11 mouse cellular contexts compared by ENCODE assay signal in the genomic region with DNA sequence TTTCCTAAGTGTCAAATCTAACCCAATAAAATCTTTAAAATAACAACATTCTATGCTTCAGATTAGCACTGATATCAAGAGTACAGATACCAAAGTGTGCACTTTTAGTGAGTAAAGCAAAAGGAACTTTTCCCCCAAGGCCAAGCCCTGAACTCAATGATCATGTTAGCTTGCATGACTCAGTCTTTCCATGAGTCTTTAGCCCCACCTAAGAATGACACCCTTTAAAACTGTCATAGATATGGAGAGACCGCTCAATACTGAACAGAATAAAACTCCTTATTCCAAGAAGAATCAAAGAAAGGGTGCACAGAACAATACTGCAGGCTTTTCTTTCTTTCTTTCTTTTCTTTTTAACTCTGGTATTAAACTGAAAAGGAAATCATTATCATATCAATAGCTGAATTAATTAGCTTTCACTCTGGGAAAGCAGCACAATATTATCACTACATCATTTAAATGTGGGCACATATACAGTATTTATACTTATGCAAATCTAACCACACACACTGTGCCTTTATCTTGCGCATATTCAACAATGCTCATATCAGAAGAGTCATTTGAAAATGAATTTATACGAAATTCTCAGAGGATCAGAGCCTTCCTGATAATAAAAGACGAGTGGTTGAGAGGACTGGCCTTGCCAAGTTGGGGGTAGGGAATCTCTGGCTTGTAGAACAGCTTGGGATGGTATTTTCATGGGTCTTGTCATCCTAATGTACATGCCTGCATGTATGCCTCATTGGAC. TPM values are rescaled to one million over a fixed set of nuclear protein-coding genes. Genes with fewer than 3 reads are reported as not detected.
DNase-seq lines count a peak whose midpoint lies in the region; ATAC-seq and TF ChIP-seq lines count a peak whose summit lies in the region.
"Had no signal": no experiment of that assay in that cellular context is flagged by ENCODE, and none has a peak within 500 bp of the region (broad histone marks: within the 10 kb centered on the region; RNA-seq: fewer than 3 reads in every experiment).

No protein-coding gene starts in this region.

- H3K9me3 ChIP-seq in hindbrain, embryonic 11.5 days (ENCODE audit: control insufficient read depth, low read length): no peaks in the 10 kb centered on the region
- no peaks in the 10 kb centered on the region for H3K9me3 ChIP-seq in hindbrain, postnatal 0 days (ENCODE audit: low read length)
- H3K9me3 ChIP-seq in CH12.LX (replicated peaks; ENCODE audit: low read length): no peaks in the 10 kb centered on the region
- no peaks in the 10 kb centered on the region for H3K9me3 ChIP-seq in forebrain, embryonic 13.5 days (replicated peaks)
- no peaks in the 10 kb centered on the region for H3K9me3 ChIP-seq in midbrain, embryonic 14.5 days (ENCODE audit: control insufficient read depth, low read length)

- no peaks in the 10 kb centered on the region for H3K79me2 ChIP-seq in CH12.LX (replicated peaks; ENCODE audit: control insufficient read depth, extremely low read depth, insufficient read depth, poor library complexity, severe bottlenecking)

- no peak for DNase-seq in hindbrain, embryonic 11.5 days (ENCODE audit: low spot score)
- DNase-seq in hindbrain, postnatal 0 days (ENCODE audit: low spot score): no peak
- DNase-seq in CH12.LX (ENCODE audit: extremely low read depth): peak; percentile 15
- DNase-seq in midbrain, embryonic 14.5 days: peak; percentile 22
- DNase-seq: cerebellum, adult 9-11 months; kidney, adult 11 months had no signal

- H3K36me3 ChIP-seq in hindbrain, embryonic 11.5 days (ENCODE audit: control insufficient read depth, insufficient read depth, low read length): no peaks in the 10 kb centered on the region
- no peaks in the 10 kb centered on the region for H3K36me3 ChIP-seq in hindbrain, postnatal 0 days (ENCODE audit: insufficient read depth, low read length)
- no peaks in the 10 kb centered on the region for H3K36me3 ChIP-seq in CH12.LX (replicated peaks in 1 of 2; ENCODE audit: control insufficient read depth in 1 of 2, insufficient read depth in 1 of 2, low read length in 1 of 2)
- no peaks in the 10 kb centered on the region for H3K36me3 ChIP-seq in forebrain, embryonic 13.5 days (ENCODE audit: poor library complexity, severe bottlenecking)
- no peaks in the 10 kb centered on the region for H3K36me3 ChIP-seq in midbrain, embryonic 14.5 days (ENCODE audit: control insufficient read depth, insufficient read depth, low read length)

- H3K27me3 ChIP-seq in hindbrain, embryonic 11.5 days (ENCODE audit: control insufficient read depth, insufficient read depth, low read length): peaks cover 3% of the 10 kb centered on the region; the same call in 1 of the 2 replicates
- no peaks in the 10 kb centered on the region for H3K27me3 ChIP-seq in hindbrain, postnatal 0 days (ENCODE audit: insufficient read depth, low read length)
- H3K27me3 ChIP-seq in CH12.LX (replicated peaks): no peaks in the 10 kb centered on the region
- 0 out of 2 replicates have a peak, but pooled peaks cover 2% of the 10 kb centered on the region for H3K27me3 ChIP-seq in forebrain, embryonic 13.5 days
- H3K27me3 ChIP-seq in midbrain, embryonic 14.5 days (ENCODE audit: control insufficient read depth, insufficient read depth, low read length): no peaks in the 10 kb centered on the region

- no peaks in the 10 kb centered on the region for H3K4me1 ChIP-seq in hindbrain, embryonic 11.5 days (replicated peaks; ENCODE audit: control insufficient read depth, insufficient read depth, low read length)
- H3K4me1 ChIP-seq in hindbrain, postnatal 0 days (ENCODE audit: insufficient read depth, low read length): no peaks in the 10 kb centered on the region
- peaks cover 0 to 4% of the 10 kb centered on the region in 2 experiments; a peak in 1 of 4 replicates for H3K4me1 ChIP-seq in CH12.LX (ENCODE audit: control insufficient read depth in 1 of 2, insufficient read depth in 2 of 2)
- H3K4me1 ChIP-seq in forebrain, embryonic 13.5 days: peaks cover 15% of the 10 kb centered on the region; the same call in 1 of the 2 replicates
- H3K4me1 ChIP-seq in midbrain, embryonic 14.5 days (ENCODE audit: control insufficient read depth, insufficient read depth, low read length): peaks cover 11% of the 10 kb centered on the region

- TF ChIP-seq POLR2A in CH12.LX (IDR thresholded peaks at IDR 0.05; ENCODE audit: low read depth, low read length): no peak

- in situ Hi-C loops in CH12.LX (cut with MboI; ENCODE audit: low pct_ligation_motif_present, low pct_unique_long_range_greater_than_20kb, low sequenced_read_pairs): no loop called here

- no peak overlapping the region for H3K27ac ChIP-seq in hindbrain, embryonic 11.5 days (ENCODE audit: low read depth, low read length)
- H3K27ac ChIP-seq in hindbrain, postnatal 0 days: no peak overlapping the region
- H3K27ac ChIP-seq in CH12.LX (ENCODE audit: insufficient read depth, low read depth): no peak overlapping the region
- peak overlapping the region; percentile 14; the same call in 1 of the 2 replicates for H3K27ac ChIP-seq in forebrain, embryonic 13.5 days
- no peak overlapping the region for H3K27ac ChIP-seq in midbrain, embryonic 14.5 days (replicated peaks; ENCODE audit: low read depth, low read length)

- 31% methylated on average over 4 of the region's 4 CpGs for WGBS in hindbrain, embryonic 11.5 days
- 26% methylated on average over 4 of the region's 4 CpGs for WGBS in hindbrain, postnatal 0 days
- WGBS in forebrain, embryonic 13.5 days: 12% methylated on average over 4 of the region's 4 CpGs
- WGBS in midbrain, embryonic 14.5 days: 14% methylated on average over 4 of the region's 4 CpGs

- no peak for TF ChIP-seq EP300 in CH12.LX (IDR thresholded peaks at IDR 0.05; ENCODE audit: low read length)

- dilution Hi-C loops in CH12.LX (cut with MboI; ENCODE audit: extremely low pct_ligation_motif_present, extremely low pct_unique_long_range_greater_than_20kb, low sequenced_read_pairs): no loop called here

- no peak overlapping the region for H3K9ac ChIP-seq in hindbrain, embryonic 11.5 days (ENCODE audit: low read depth, low read length)
- no peak overlapping the region for H3K9ac ChIP-seq in hindbrain, postnatal 0 days (replicated peaks; ENCODE audit: low read length)
- no peak overlapping the region for H3K9ac ChIP-seq in CH12.LX (ENCODE audit: insufficient read depth, low read depth)
- no peak overlapping the region for H3K9ac ChIP-seq in forebrain, embryonic 13.5 days
- H3K9ac ChIP-seq in midbrain, embryonic 14.5 days (replicated peaks; ENCODE audit: low read length): no peak overlapping the region

- TF ChIP-seq CTCF in hindbrain, postnatal 0 days (IDR thresholded peaks at IDR 0.05; ENCODE audit: low read depth): no peak
- TF ChIP-seq CTCF in CH12.LX (conservative IDR thresholded peaks at IDR 0.05 in 1 of 2, IDR thresholded peaks at IDR 0.05 in 1 of 2; ENCODE audit: low read depth in 2 of 2, low read length in 2 of 2): no peak

- H3K4me3 ChIP-seq in hindbrain, embryonic 11.5 days (ENCODE audit: low read depth, low read length): no peak overlapping the region
- no peak overlapping the region for H3K4me3 ChIP-seq in hindbrain, postnatal 0 days (ENCODE audit: low read length)
- no peak overlapping the region for H3K4me3 ChIP-seq in CH12.LX (replicated peaks in 1 of 3; ENCODE audit: low read depth in 2 of 3, low read length in 2 of 3, poor library complexity in 1 of 3)
- no peak overlapping the region for H3K4me3 ChIP-seq in forebrain, embryonic 13.5 days
- no peak overlapping the region for H3K4me3 ChIP-seq in midbrain, embryonic 14.5 days (replicated peaks; ENCODE audit: low read depth, low read length)

- no peak for TF ChIP-seq RAD21 in CH12.LX (IDR thresholded peaks at IDR 0.05; ENCODE audit: low read depth, low read length)

- peak; percentile 56; the same call in 1 of the 2 replicates for ATAC-seq in hindbrain, embryonic 11.5 days (ENCODE audit: low FRiP score)
- ATAC-seq in hindbrain, postnatal 0 days: no peak
- ATAC-seq in forebrain, embryonic 13.5 days: peak; percentile 89
- ATAC-seq in midbrain, embryonic 14.5 days (ENCODE audit: low FRiP score, low TSS enrichment): peak; percentile 72; the same call in 1 of the 2 replicates
- no peak for ATAC-seq in erythroblast, adult 5-6 weeks (replicated peaks; ENCODE audit: low FRiP score, poor library complexity, severe bottlenecking)
- no peak for ATAC-seq in erythroid progenitor cell, adult 5-6 weeks (replicated peaks; ENCODE audit: low FRiP score, poor library complexity, severe bottlenecking)

- no peak overlapping the region for H3K4me2 ChIP-seq in hindbrain, embryonic 11.5 days (replicated peaks; ENCODE audit: low read depth, low read length)
- H3K4me2 ChIP-seq in hindbrain, postnatal 0 days (ENCODE audit: low read depth, low read length): no peak overlapping the region
- no peak overlapping the region for H3K4me2 ChIP-seq in CH12.LX (ENCODE audit: insufficient read depth, low read depth, poor library complexity, severe bottlenecking)
- H3K4me2 ChIP-seq in forebrain, embryonic 13.5 days: no peak overlapping the region
- no peak overlapping the region for H3K4me2 ChIP-seq in midbrain, embryonic 14.5 days (ENCODE audit: low read length)

RNA-seq across cellular contexts. Expression of gene Gas2l3, which starts 43.4 kb away (rescaled TPM):
- polyA plus RNA-seq in hindbrain, embryonic 11.5 days (2014; fragmentation: Nextera tagmentation; extraction: Ambion mirVana): 9.3 and 10.3 TPM in 2 replicates
- total RNA-seq in hindbrain, postnatal 0 days (2014; rRNA removed): 11.7 and 17.8 TPM in 2 replicates
- 5.5 and 6.6 TPM in 2 replicates for polyA plus RNA-seq in hindbrain, postnatal 0 days (2015; fragmentation: Nextera tagmentation; extraction: Ambion mirVana)
- total RNA-seq in CH12.LX (2012; rRNA removed): 8.3 and 9.4 TPM in 2 replicates
- total RNA-seq in CH12.LX (2014; rRNA removed): 10.7 and 12.2 TPM in 2 replicates
- polyA plus RNA-seq in CH12.LX (2012; ENCODE audit: insufficient read length, low read depth): 7.3 and 8.8 TPM in 2 replicates
- polyA plus RNA-seq in forebrain, embryonic 13.5 days (2015; fragmentation: Nextera tagmentation; extraction: Ambion mirVana): 18.6 and 19.7 TPM in 2 replicates
- polyA plus RNA-seq in midbrain, embryonic 14.5 days (2014; fragmentation: Nextera tagmentation; extraction: Ambion mirVana): 3.6 and 6.0 TPM in 2 replicates
- 6.3 and 7.7 TPM in 2 replicates for total RNA-seq in erythroblast, adult 5-6 weeks (2015; ENCODE audit: low replicate concordance)
- 7.4 and 14.8 TPM in 2 replicates for total RNA-seq in erythroblast, adult 5-6 weeks (2017; ENCODE audit: low replicate concordance)
- 51.2 and 53.2 TPM in 2 replicates for total RNA-seq in erythroid progenitor cell, adult 5-6 weeks (2015; ENCODE audit: low replicate concordance)
- total RNA-seq in erythroid progenitor cell, adult 5-6 weeks (2017; ENCODE audit: low replicate concordance): 63.8 and 110 TPM in 2 replicates

RNA-seq across cellular contexts. Expression of gene Nr1h4, which starts 46.2 kb away (rescaled TPM):
- polyA plus RNA-seq in hindbrain, embryonic 11.5 days (2014; fragmentation: Nextera tagmentation; extraction: Ambion mirVana): not detected in 2 replicates
- total RNA-seq in hindbrain, postnatal 0 days (2014; rRNA removed): not detected in 2 replicates
- polyA plus RNA-seq in hindbrain, postnatal 0 days (2015; fragmentation: Nextera tagmentation; extraction: Ambion mirVana): 0.08 and 0.09 TPM in 2 replicates
- total RNA-seq in CH12.LX (2012; rRNA removed): not detected in 2 replicates
- total RNA-seq in CH12.LX (2014; rRNA removed): not detected in 2 replicates
- not detected in 2 replicates for polyA plus RNA-seq in CH12.LX (2012; ENCODE audit: insufficient read length, low read depth)
- 0.10 TPM in 1 of 2 replicates, not detected in the other for polyA plus RNA-seq in forebrain, embryonic 13.5 days (2015; fragmentation: Nextera tagmentation; extraction: Ambion mirVana)
- not detected in 2 replicates for polyA plus RNA-seq in midbrain, embryonic 14.5 days (2014; fragmentation: Nextera tagmentation; extraction: Ambion mirVana)
- not detected in 2 replicates for total RNA-seq in erythroblast, adult 5-6 weeks (2015; ENCODE audit: low replicate concordance)
- total RNA-seq in erythroblast, adult 5-6 weeks (2017; ENCODE audit: low replicate concordance): not detected in 2 replicates
- not detected in 2 replicates for total RNA-seq in erythroid progenitor cell, adult 5-6 weeks (2015; ENCODE audit: low replicate concordance)
- not detected in 2 replicates for total RNA-seq in erythroid progenitor cell, adult 5-6 weeks (2017; ENCODE audit: low replicate concordance)
- total RNA-seq: neutrophil, adult 5-6 weeks had no signal
- polyA plus RNA-seq: embryonic facial prominence, embryonic 11.5 days had no signal

Comparison
In these comparisons a context has a peak if more than half of its experiments do, and no peak if none do; other contexts are left out.
1. ATAC-seq: peak in hindbrain, embryonic 11.5 days (single experiment), forebrain, embryonic 13.5 days (single experiment) and midbrain, embryonic 14.5 days (single experiment); none in hindbrain, postnatal 0 days (single experiment), erythroblast, adult 5-6 weeks (single experiment) and erythroid progenitor cell, adult 5-6 weeks (single experiment).
2. DNase-seq: peak in CH12.LX (single experiment) and midbrain, embryonic 14.5 days (single experiment); none in hindbrain, embryonic 11.5 days (single experiment) and hindbrain, postnatal 0 days (single experiment).